Mouse (Mus musculus) small intestine, adult 2 months (tissue): ENCODE measurements around the gene Mink1. TPM values are rescaled to one million over a fixed set of nuclear protein-coding genes. Genes with fewer than 3 reads are reported as not detected.

ENCODE experiments used
- H3K27ac ChIP-seq: fragments of 200-500 bp; 2 replicates; pipeline ENCODE4 v1.5.1; 2012; ENCODE audit warnings: low read depth, low read length, control low read depth, inconsistent platforms; ENCODE audit not compliant: insufficient read depth
- H3K27me3 ChIP-seq: fragments of 200-500 bp; 2 replicates; pipeline ENCODE4 v1.6.1; 2012; ENCODE audit warnings: mild to moderate bottlenecking, moderate library complexity, low read length, inconsistent platforms; ENCODE audit not compliant: control insufficient read depth, insufficient read depth
- H3K36me3 ChIP-seq: fragments of 200-500 bp; 2 replicates; pipeline ENCODE4 v1.6.1; 2012; ENCODE audit warnings: mild to moderate bottlenecking, low read length, control low read depth, inconsistent platforms; ENCODE audit not compliant: control insufficient read depth, insufficient read depth
- H3K4me1 ChIP-seq: fragments of 200-500 bp; 2 replicates; pipeline ENCODE4 v1.6.1; 2012; ENCODE audit warnings: low read length, inconsistent platforms, mixed read lengths; ENCODE audit not compliant: control insufficient read depth, insufficient read depth, insufficient read length
- H3K4me3 ChIP-seq: fragments of 200-500 bp; 2 replicates; pipeline ENCODE4 v1.5.1; 2012; ENCODE audit warnings: low read depth, mild to moderate bottlenecking, control low read depth, inconsistent platforms, low read length, moderate library complexity
- CTCF ChIP-seq: fragments of 200-500 bp; IDR thresholded peaks from 2 replicates; pipeline ENCODE4 v1.5.1; 2012; ENCODE audit warnings: low read depth, mild to moderate bottlenecking, control low read depth, inconsistent platforms, low read length, moderate library complexity, mixed read lengths; ENCODE audit not compliant: insufficient replicate concordance, insufficient read length; ENCODE audit errors: extremely low read depth
- POLR2A ChIP-seq: fragments of 200-500 bp; IDR thresholded peaks from 2 replicates; pipeline ENCODE4 v1.6.1; 2012; ENCODE audit warnings: low read depth, mild to moderate bottlenecking, control low read depth, inconsistent platforms, low read length, moderate library complexity
- WGBS: fragments of 180-500 bp; shearing (Covaris S2); methylation state at CpG from one replicate; pipeline ENCODE4 v1.1.7; 2018; 5-methylcytosine and 5-hydroxymethylcytosine counted together
- polyA plus RNA-seq: library from polyadenylated mRNA; depleted of rRNA; stranded (reverse); fragments of >200 nt; gene quantifications from 2 replicates; pipeline ENCODE4 v1.2.3, GENCODE M21; 2012

Mink1 gene
- polyA plus RNA-seq, 1 experiment = 82.0 TPM

DNA sequence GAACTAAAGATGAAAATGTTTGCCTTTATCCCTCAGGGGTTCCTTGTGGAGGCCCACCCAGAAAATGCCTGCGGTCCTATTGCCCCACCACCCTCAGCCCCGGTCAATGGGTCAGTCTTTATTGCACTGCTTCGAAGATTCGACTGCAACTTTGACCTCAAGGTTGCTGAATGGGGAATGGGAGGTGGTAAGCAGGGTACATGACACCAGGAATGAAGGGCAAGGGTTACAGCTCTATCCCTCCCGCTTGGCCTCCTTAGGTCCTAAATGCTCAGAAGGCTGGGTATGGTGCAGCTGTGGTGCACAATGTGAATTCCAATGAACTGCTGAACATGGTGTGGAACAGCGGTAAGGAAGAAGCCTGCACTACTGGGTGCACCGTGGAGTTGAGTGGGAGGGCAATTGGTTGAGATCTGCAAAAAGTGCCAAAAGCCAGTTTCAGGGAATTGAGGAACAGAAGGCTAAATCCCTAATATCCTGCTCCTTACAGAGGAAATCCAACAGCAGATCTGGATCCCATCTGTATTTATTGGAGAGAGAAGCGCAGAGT is 86.6 kb downstream of the Mink1 start:
- no peaks in the 10 kb centered on the region for H3K27me3 ChIP-seq
- H3K4me3 ChIP-seq = peak overlapping the region; percentile 27
- TF ChIP-seq CTCF = no peak
- no peak for TF ChIP-seq POLR2A
- WGBS = 46% methylated on average over 8 of the region's 8 CpGs
- peaks cover 61% of the 10 kb centered on the region for H3K36me3 ChIP-seq
- peak overlapping the region; percentile 80 for H3K27ac ChIP-seq
- H3K4me1 ChIP-seq = peaks cover 23% of the 10 kb centered on the region

DNA sequence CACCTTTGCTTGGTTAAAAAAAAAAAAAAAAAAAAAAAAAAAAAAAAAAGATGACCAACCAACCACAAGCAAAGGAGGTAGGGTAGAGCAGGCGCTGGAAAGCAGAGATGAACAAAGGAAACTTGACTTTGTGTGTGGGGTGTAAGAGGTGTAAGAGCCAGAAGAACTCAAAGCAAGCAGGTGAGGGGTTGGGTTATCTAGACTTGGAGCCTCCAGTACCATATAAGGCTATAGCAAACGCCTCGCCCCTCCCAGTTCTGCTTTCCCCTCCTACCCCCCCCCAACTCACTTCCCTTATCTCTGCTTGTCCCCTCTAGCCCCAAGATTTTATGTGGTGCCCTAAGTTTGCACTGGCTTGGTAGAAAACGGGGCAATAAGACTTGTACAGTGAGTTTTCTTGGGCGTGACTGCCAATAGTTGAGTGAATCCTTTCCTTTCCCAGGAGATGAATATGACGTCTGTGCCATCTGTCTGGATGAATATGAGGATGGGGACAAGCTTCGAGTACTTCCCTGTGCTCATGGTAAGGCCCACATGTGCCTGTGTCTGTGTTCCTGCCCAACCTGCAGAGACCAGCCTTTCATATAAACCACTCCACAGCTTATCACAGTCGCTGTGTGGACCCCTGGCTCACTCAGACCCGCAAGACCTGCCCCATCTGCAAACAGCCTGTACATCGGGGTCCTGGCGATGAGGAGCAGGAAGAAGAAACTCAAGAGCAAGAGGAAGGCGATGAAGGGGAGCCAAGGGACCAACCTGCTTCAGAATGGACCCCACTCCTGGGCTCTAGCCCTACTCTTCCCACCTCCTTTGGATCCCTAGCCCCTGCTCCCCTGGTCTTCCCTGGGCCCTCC is 87.9 kb downstream of the Mink1 start:
- TF ChIP-seq POLR2A = no peak
- TF ChIP-seq CTCF = no peak
- peak overlapping the region; percentile 45 for H3K4me3 ChIP-seq
- no peaks in the 10 kb centered on the region for H3K27me3 ChIP-seq
- H3K27ac ChIP-seq = peak overlapping the region; percentile 80
- peaks cover 23% of the 10 kb centered on the region for H3K4me1 ChIP-seq
- H3K36me3 ChIP-seq = peaks cover 49% of the 10 kb centered on the region
- WGBS = 35% methylated on average over 12 of the region's 12 CpGs

GRCm38 (mm10) chr11:70651391-70651790 is 88.7 kb downstream of the Mink1 start:
- H3K27me3 ChIP-seq = no peaks in the 10 kb centered on the region
- peaks cover 46% of the 10 kb centered on the region for H3K36me3 ChIP-seq
- peaks cover 18% of the 10 kb centered on the region for H3K4me1 ChIP-seq
- WGBS = 5% methylated on average over 2 of the region's 2 CpGs
- peak overlapping the region; percentile 80; the same call in 1 of the 2 replicates for H3K27ac ChIP-seq
- no peak for TF ChIP-seq CTCF
- peak; percentile 27; the same call in 1 of the 2 replicates for TF ChIP-seq POLR2A
- no peak overlapping the region for H3K4me3 ChIP-seq

DNA sequence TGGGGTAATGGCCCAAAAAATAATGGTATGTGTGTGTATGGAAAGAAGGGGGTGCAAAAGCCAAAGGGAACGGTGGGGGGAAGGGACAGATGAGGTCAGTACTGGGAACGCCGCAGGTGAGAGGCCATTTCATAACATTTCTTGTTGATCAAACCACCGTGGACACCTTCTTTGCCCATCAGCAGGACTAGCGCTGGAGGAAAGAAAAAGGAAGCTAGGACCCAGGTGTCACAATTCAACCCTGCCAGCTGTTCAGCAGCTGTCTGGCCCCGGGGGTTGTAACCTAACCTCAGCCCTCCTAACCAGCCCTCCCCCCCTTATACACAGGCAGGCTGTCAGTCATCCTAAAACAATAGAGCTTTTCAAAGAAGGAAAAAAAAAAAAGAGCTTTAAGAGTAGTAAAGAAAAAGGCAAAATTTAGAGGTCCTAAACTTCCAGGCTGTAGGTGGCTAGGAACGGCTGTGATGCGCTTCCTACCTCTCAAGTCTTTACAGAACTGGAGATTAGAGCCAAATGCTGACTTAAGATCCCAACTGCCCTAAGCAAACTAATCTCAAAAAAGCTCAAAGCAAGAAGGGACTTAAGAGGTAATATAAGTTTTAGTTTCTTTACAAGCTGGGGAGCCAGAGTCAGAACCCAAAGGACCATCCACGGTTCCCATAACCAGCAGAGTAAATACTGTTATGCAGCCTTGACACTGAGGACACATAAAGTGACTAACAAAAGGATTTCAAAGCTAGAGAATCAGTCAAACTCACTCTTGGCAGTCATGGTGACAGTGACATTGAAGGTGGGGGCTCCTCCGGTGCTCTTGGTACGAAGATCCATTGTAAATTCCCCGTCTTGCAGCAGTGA is 89.6 kb downstream of the Mink1 start:
- 9% methylated on average over 12 of the region's 12 CpGs for WGBS
- H3K27me3 ChIP-seq = no peaks in the 10 kb centered on the region
- peaks cover 26% of the 10 kb centered on the region for H3K4me1 ChIP-seq
- H3K4me3 ChIP-seq = peak overlapping the region; percentile 87
- H3K27ac ChIP-seq = peak overlapping the region; percentile 99
- no peak for TF ChIP-seq POLR2A
- no peak for TF ChIP-seq CTCF
- peaks cover 46% of the 10 kb centered on the region for H3K36me3 ChIP-seq

GRCm38 (mm10) chr11:70652884-70653344 is 90.2 kb downstream of the Mink1 start:
- Histone ChIP-seq H3K27me3 (no peaks in the 10 kb centered on the region), H3K4me1 (peaks cover 32% of the 10 kb centered on the region), H3K27ac (peak overlapping the region; percentile 99), H3K36me3 (peaks cover 46% of the 10 kb centered on the region), H3K4me3 (peak overlapping the region; percentile 87)
- WGBS = 2% methylated on average over 6 of the region's 6 CpGs
- TF ChIP-seq CTCF = no peak
- TF ChIP-seq POLR2A = no peak

DNA sequence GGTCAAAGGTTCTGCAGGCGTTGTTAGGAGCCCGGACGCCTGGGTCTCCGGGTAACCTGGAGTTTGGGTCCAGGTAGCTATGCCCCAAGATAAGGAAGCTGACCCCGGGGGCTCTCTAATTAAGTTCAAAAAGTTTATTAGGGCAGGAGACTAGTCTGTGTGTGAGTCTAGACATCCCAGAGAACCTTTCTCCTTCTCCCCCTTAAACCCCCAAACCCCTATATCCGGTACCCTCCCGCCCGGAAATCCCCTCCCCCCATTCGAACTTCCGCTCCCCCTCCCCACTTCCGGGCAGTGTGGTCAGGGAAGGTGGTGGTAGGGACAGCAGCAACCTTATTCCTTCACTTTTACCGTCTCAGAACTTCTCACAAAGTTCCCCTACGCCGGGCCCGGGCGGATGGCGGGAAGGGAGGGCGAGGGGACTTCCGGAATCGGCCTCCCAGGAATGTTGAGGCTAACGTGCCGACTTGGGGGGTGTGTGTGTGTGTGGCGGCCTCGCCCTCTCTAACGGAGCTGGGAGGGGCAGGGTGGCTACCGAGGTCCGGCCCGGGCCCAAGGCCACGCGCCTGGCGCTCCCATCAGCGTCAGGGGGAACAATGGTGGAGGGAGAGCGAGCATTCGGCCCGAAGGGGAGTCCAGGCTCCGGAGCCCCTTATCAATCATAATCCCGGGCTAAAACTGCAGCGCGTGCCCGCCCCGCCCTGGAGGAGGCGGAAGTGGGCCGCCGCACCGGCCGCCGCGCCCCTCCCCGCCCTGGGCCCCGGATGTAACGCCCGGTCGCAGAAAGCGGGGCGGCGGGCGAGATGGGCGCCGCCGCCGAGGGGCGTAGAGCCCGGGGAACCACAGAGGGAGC is 90.9 kb downstream of the Mink1 start:
- H3K4me1 ChIP-seq = peaks cover 32% of the 10 kb centered on the region
- TF ChIP-seq POLR2A (no peak), CTCF (no peak)
- no peaks in the 10 kb centered on the region for H3K27me3 ChIP-seq
- peaks cover 46% of the 10 kb centered on the region for H3K36me3 ChIP-seq
- peak overlapping the region; percentile 87 for H3K4me3 ChIP-seq
- WGBS = under 1% methylated on average over 58 of the region's 63 CpGs
- H3K27ac ChIP-seq = peak overlapping the region; percentile 99
